Mouse (Mus musculus) effector memory CD4-positive, alpha-beta T cell, adult 7 months (primary cell): Measurements from ENCODE around the gene Mtfr1l. TPM values are rescaled to one million over a fixed set of nuclear protein-coding genes. Genes with fewer than 3 reads are reported as not detected.

ENCODE experiments used
- polyA plus RNA-seq: library from polyadenylated mRNA; unstranded; fragments of 100-300 nt; shearing (Covaris generic); gene quantifications from one replicate; pipeline ENCODE4 v1.2.1, GENCODE M21; 2017

Gene Mtfr1l
- 85.4 TPM for polyA plus RNA-seq

GRCm38 (mm10) chr4:134534932-134535786 is at the start of gene Mtfr1l:
Gene Mtfr1l, minus strand, starts transcription at chr4:134535387.

GRCm38 (mm10) chr4:134551494-134552316 is 16.5 kb upstream of the Mtfr1l start, which contains the start of gene Selenon:
Gene Selenon, minus strand, starts transcription at chr4:134552166.

DNA sequence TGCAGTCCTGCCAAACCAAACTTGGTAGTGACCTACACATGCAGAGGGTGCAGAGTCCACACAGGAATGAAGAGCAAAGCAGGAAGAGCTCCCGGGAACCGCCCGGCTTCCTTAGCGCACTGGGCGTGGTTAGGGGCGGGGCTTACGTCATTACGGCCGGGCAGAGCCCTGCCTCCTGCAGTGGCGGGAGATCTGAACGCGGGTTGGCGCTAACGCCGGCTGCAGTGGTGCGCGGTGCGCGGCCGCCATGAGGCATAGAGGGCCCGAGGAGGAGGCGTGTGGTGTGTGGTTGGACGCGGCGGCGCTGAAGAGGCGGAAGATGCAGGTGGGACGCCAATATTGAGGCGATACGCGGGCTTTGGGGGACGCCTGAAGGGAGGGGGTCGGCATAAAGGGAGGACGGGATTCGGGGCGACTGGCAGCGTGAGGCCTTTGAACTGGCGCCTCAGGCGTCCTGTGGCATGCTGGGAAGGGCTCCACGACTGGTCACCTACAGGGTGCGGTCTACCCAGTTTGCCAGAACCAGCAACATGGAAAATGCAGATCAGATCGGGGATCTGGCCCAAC is 24.3 kb downstream of the Mtfr1l start, which contains the start of gene Aunip:
Gene Aunip, plus strand, starts transcription at position 155 of the 567 bp plus-strand sequence.

GRCm38 (mm10) chr4:134496595-134497210 is 38.5 kb downstream of the Mtfr1l start, which contains the start of gene Paqr7:
Gene Paqr7, plus strand, starts transcription at chr4:134496697.

Other genes starting within 250 kb of the Mtfr1l start
- gene Pdik1l, start 247.5 kb downstream of the Mtfr1l start, polyA plus RNA-seq: 7.2 TPM
- gene Trim63, start 220.3 kb downstream of the Mtfr1l start, polyA plus RNA-seq: not detected
- not detected for gene Slc30a2, start 192.2 kb downstream of the Mtfr1l start, polyA plus RNA-seq
- gene Extl1, start 151.5 kb downstream of the Mtfr1l start, polyA plus RNA-seq: 0.33 TPM
- gene Pafah2, start 139.1 kb downstream of the Mtfr1l start, polyA plus RNA-seq: 1.0 TPM
- 26.9 TPM for gene Stmn1, start 67.1 kb downstream of the Mtfr1l start, polyA plus RNA-seq
- 9.9 TPM for gene Paqr7, start 38.7 kb downstream of the Mtfr1l start, polyA plus RNA-seq
- gene Aunip, start 24.4 kb downstream of the Mtfr1l start, polyA plus RNA-seq: not detected
- gene Selenon, start 16.8 kb upstream of the Mtfr1l start, polyA plus RNA-seq: 3.5 TPM
- 4.7 TPM for gene Man1c1, start 168.9 kb upstream of the Mtfr1l start, polyA plus RNA-seq
- gene Ldlrap1, start 232.6 kb upstream of the Mtfr1l start, polyA plus RNA-seq: 76.8 TPM